Mouse (Mus musculus) megakaryocyte, embryonic 14.5 days (primary cell): ENCODE measurements around the gene Rbks. TPM values are rescaled to one million over a fixed set of nuclear protein-coding genes. Genes with fewer than 3 reads are reported as not detected.

Source experiments
- H3K27me3 ChIP-seq: replicated peaks from 2 replicates; pipeline ENCODE3; 2012; ENCODE audit warnings: inconsistent platforms
- H3K36me3 ChIP-seq: replicated peaks from 2 replicates; pipeline ENCODE3; 2012; ENCODE audit warnings: low read length, inconsistent platforms, mixed read lengths
- H3K4me1 ChIP-seq: 2 replicates; pipeline ENCODE4 v1.6.1; 2012; ENCODE audit warnings: inconsistent platforms
- H3K4me3 ChIP-seq: replicated peaks from 2 replicates; pipeline ENCODE3; 2012; ENCODE audit warnings: moderate library complexity, mild to moderate bottlenecking, inconsistent platforms
- H3K9me3 ChIP-seq: 2 replicates; pipeline ENCODE4 v1.6.1; 2012; ENCODE audit warnings: inconsistent platforms
- FLI1 ChIP-seq: IDR thresholded peaks from 2 replicates; pipeline ENCODE4 v1.6.1; 2012; ENCODE audit warnings: low read length, inconsistent platforms, mixed read lengths
- GATA1 ChIP-seq: IDR thresholded peaks from 3 replicates; pipeline ENCODE4 v1.6.1; 2012; ENCODE audit warnings: mixed read lengths, low read length, inconsistent platforms, borderline replicate concordance
- polyA plus RNA-seq: library from polyadenylated mRNA; stranded (reverse); fragments of >175 nt; gene quantifications from 2 replicates; pipeline ENCODE4 v1.2.3, GENCODE M21; 2012; ENCODE audit warnings: low replicate concordance; ENCODE audit not compliant: insufficient read depth

Gene Rbks
- polyA plus RNA-seq, 1 experiment: 7.9 TPM

DNA sequence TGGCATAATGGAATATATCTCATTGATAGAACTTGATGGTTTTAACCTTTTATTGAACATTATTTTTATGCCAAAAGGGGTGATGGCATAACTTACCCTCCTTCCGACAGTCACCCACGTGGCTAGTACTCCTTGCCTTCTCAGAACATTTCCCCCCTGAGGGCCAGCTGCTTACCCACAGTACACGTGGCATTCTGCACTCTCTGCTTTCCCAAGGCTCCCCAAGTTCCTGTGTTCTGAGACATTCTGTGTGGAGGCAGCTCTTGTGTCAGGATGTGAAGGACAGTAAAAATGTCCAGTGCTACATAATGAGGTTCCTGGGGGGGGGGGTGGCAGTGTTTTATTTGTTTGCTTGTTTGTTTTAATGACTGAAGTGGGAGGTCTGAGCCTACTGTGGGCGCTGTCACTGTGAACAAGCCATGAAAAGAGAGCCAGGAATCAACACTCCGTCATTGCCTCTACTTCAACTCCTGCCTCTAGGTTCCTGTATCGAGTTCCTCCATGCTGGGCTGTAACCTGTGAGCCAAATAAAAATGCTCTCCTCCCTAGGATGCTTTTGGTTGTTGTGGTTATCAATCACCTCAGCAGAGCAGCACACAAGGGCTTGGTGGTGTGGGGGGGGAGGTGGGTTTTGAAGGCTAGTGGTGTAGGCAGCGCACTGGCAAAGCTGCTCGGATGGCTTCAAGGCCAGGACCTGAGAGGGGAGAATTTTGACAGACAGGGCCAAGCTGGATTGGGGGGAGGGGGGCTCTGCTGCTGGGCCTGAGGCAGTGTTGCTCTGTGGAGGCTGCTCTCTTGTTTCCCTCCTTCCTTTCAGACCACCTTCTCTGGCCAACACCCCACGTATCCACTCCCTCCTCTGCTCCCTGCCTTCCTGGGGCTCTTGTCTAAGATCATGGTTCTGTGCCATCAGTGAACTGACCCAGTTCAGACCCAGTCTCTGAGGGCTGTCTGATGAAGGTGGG is 69.6 kb downstream of the Rbks start:
- H3K4me3 ChIP-seq: no peak overlapping the region
- H3K4me1 ChIP-seq: peaks cover 59% of the 10 kb centered on the region
- no peaks in the 10 kb centered on the region for H3K9me3 ChIP-seq
- TF ChIP-seq GATA1 (no peak), FLI1 (no peak)
- H3K36me3 ChIP-seq: peaks cover 83% of the 10 kb centered on the region
- H3K27me3 ChIP-seq: no peaks in the 10 kb centered on the region

DNA sequence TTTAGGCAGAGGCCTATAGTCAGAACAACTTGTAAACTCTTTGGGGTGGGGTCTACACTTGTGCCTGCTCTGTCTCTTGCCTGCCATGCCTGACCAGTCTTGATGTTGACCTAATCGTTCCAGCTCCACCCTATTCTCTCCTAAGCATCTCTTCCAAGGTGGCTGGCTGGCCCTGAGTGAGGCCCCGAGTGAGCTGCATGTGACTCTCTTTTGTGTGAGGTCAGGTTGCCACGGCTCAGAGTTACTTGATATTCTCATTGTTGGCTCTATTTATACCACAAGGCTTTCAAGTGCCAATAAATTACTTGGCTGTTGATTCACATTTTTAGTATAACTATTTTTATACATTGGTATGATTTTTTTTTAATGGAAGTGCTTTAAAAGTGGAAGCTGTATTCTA is 70.3 kb downstream of the Rbks start:
- Histone ChIP-seq H3K27me3 (no peaks in the 10 kb centered on the region), H3K4me1 (peaks cover 52% of the 10 kb centered on the region), H3K4me3 (no peak overlapping the region), H3K36me3 (peaks cover 82% of the 10 kb centered on the region), H3K9me3 (no peaks in the 10 kb centered on the region)
- TF ChIP-seq GATA1 (no peak), FLI1 (no peak)

DNA sequence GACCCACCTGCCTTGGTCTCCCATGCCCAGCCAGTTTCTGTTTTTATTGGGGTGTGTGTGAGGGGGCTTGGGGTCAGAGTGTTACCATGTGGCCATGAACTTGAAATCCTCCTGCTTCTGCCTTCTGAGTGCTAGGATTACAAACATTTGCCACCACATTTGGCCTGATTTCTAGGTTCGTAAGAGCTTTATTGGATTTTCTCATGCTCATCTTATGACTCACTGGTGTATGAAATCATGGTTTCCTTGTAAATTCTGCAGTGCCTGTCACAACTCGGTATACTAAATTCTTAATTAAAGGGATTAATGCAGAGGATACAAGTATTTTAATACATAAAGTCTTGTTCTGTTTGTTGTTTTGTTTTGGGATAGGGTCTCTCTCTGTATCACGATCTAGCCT is 77.1 kb downstream of the Rbks start:
- H3K4me3 ChIP-seq: no peak overlapping the region
- no peaks in the 10 kb centered on the region for H3K9me3 ChIP-seq
- no peak for TF ChIP-seq GATA1
- no peak for TF ChIP-seq FLI1
- no peaks in the 10 kb centered on the region for H3K27me3 ChIP-seq
- peaks cover 44% of the 10 kb centered on the region for H3K4me1 ChIP-seq
- peaks cover 94% of the 10 kb centered on the region for H3K36me3 ChIP-seq

DNA sequence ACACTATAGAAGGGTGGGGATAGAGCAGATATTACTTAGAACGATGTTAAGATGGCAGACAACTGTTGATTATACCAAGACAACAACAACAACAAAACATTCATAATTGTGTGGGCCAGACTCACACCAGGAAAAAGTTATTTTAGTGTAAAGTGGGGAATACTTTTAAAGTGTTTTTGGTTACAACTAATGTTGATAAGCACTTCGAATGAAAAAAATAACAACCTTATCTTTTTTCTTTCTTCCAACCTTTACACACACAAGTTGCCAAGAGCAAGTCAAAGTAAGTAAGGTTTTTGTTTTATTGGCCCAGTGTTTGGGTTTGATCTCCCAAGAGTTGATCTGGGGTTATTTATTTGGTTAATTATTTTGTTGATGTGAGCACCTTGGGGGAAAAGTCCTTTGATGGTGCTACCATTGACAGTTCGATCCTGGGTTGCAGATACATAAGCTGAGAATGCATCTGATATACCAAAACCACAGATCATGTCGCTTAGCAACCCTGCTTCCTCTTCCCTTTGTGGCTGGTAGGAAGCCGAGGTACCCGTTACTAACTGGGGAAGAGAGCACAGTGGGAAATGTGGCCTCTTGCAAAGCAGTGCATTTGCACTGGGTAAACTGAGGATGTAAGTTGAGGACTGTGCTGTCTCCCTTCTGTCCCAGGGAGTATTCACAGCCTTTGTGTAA is 82.9 kb downstream of the Rbks start:
- Histone ChIP-seq H3K9me3 (no peaks in the 10 kb centered on the region), H3K4me1 (peaks cover 64% of the 10 kb centered on the region), H3K36me3 (peaks cover 53% of the 10 kb centered on the region), H3K27me3 (no peaks in the 10 kb centered on the region), H3K4me3 (peak overlapping the region; percentile 94)
- TF ChIP-seq FLI1: no peak
- TF ChIP-seq GATA1: no peak

DNA sequence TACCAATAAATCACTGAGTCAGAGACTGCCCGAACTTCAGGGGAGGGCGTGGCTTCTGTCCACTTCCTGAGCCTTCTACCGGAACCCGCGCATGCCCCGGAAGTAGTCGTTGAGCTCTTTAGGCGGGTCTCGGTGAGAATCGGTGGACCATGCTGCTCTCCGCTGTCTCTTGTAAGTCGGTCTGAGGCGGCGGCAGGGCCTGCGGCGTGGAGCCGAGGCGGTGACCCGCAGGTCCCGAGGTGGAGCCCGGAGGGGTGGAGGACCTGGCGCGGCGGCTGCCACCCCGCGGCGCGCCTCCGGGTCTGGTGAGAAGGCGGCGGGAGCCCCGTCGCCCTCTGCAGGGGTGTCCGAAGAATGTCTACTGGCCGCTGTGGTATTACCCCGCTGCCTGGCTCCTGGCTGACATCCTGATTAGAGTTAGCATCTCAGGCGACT is 83.6 kb downstream of the Rbks start:
- Histone ChIP-seq H3K4me1 (peaks cover 58% of the 10 kb centered on the region), H3K9me3 (no peaks in the 10 kb centered on the region), H3K27me3 (no peaks in the 10 kb centered on the region), H3K36me3 (peaks cover 51% of the 10 kb centered on the region), H3K4me3 (peak overlapping the region; percentile 94)
- TF ChIP-seq FLI1 (no peak), GATA1 (no peak)

DNA sequence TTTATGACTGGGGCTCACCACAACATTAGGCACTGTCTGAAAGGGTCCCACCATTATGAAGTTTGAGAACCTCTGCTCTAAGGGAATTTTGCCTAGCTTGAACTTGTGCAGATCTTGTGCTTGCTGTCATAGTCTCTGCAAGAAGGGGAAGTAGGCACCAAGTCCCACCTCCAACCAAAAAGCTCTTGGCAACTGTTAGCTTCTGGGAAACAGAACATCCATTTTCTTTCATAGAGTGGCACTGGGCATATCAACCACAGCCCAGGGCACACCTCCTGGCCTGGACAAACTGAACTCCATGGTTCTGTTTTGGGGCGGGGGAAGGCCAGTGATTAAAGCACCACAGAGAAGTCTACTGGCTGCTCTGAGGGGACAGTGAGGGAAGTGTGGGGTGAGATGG is 86.2 kb downstream of the Rbks start:
- TF ChIP-seq FLI1 (no peak), GATA1 (no peak)
- no peak overlapping the region for H3K4me3 ChIP-seq
- H3K27me3 ChIP-seq: no peaks in the 10 kb centered on the region
- H3K9me3 ChIP-seq: no peaks in the 10 kb centered on the region
- peaks cover 43% of the 10 kb centered on the region for H3K4me1 ChIP-seq
- H3K36me3 ChIP-seq: peaks cover 47% of the 10 kb centered on the region

DNA sequence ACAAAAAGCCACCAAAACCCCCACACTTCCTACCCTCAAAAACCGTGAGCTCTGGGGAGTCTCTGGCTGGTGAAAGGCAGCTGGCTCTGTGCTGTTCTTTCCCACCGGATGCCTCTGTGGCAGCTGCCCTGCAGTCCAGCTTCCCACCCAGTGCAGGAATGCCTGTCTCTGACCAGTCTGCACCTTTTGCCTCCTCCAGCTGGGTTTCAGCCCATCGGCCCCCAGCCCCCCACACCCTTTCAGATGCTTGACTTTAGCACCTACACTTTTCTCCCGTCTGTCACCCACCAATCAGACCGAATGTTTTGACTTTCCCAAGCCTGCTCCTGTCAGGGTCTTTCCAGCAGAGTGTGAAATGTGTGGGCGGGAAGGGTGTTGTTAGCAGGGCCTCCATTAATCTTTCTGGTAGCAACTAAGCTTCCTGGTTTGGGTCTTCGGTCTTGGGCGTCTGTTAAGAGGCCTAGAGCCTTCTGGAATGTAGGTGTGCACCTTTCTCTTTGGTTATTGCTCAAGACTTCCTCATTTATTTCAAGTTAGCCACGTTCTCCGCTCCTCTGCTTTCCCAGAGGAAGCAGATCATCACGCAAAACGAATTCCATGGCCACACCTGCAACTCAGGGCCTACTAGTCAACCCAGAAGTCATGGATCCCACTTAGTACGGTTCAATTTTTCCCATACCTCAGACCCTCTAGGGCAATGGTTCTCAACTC is 86.9 kb downstream of the Rbks start:
- H3K27me3 ChIP-seq: no peaks in the 10 kb centered on the region
- H3K4me3 ChIP-seq: no peak overlapping the region
- H3K4me1 ChIP-seq: peaks cover 43% of the 10 kb centered on the region
- no peak for TF ChIP-seq FLI1
- no peak for TF ChIP-seq GATA1
- H3K36me3 ChIP-seq: peaks cover 45% of the 10 kb centered on the region
- no peaks in the 10 kb centered on the region for H3K9me3 ChIP-seq

DNA sequence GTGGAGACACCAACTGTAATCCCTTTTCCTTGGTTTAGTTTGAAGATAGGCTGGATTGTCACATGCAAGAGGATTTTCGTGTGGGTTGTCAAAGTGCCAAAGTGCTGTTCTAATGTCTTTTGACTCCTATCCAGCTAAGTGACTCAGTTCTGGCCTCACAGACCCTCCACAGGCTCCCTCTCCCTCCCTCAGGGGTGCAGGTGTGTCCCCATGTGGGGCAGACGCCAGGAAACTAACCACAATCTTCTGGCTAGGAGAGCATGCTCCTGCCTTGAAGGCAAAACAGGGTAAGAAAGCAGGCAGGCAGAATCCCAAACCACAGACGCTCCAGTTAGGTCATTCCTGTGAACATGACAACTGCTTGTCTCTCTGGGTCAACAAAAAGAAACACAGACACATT is 91.3 kb downstream of the Rbks start:
- H3K4me1 ChIP-seq: peaks cover 60% of the 10 kb centered on the region
- TF ChIP-seq GATA1 (no peak), FLI1 (no peak)

DNA sequence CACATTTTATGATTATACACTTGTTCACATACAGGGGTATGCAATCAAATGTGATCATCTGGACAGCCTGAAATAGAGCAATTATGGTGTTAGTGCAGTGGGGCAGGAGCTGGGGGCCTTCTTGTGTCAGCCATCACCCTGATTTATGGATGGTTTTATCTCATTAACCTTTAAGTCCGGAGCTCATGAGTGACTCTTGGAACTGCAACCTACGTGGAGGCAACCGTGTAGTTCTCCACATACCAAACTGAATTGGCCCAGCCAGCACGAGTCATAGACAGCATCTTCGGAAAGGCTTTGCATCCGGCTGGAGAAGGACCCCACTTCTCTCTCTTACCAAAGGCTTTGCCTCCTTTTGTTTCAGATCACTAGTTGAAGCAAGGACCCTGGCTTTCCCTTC is 93.7 kb downstream of the Rbks start:
- TF ChIP-seq GATA1 (no peak), FLI1 (no peak)
- H3K4me3 ChIP-seq: no peak overlapping the region
- no peaks in the 10 kb centered on the region for H3K27me3 ChIP-seq
- peaks cover 75% of the 10 kb centered on the region for H3K4me1 ChIP-seq
- H3K36me3 ChIP-seq: peaks cover 51% of the 10 kb centered on the region
- 0 out of 2 replicates have a peak, but pooled peaks cover 6% of the 10 kb centered on the region for H3K9me3 ChIP-seq

More for the DNA sequence above, 91.3 kb downstream of the Rbks start:
- no peaks in the 10 kb centered on the region for H3K27me3 ChIP-seq
- H3K4me3 ChIP-seq: no peak overlapping the region
- H3K36me3 ChIP-seq: peaks cover 52% of the 10 kb centered on the region
- H3K9me3 ChIP-seq: 0 out of 2 replicates have a peak, but pooled peaks cover 6% of the 10 kb centered on the region
